Comparison of ENCODE assay signal across 8 mouse cellular contexts in the genomic region with DNA sequence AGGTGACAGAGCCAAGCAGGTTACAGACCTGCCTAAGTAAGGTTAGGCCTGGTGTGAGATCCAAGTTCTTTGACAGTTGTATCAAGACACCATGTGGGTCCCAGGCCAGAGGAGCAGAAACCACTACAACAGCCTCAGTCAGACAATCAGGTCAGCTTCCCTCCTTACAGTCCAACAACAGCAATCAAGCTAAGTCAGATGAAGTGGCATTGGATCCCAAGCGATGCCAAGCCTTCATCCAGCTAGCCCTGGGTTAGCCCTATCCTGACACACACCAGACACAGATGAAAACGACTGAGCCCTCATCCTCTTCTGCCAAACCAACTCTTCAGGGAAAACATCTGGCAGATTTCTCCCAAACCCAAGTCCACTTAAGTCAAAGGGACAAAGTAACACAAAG. TPM values are rescaled to one million over a fixed set of nuclear protein-coding genes. Genes with fewer than 3 reads are reported as not detected.
DNase-seq lines count a peak whose midpoint lies in the region; ATAC-seq and TF ChIP-seq lines count a peak whose summit lies in the region.

No protein-coding gene starts in this region.

- intact Hi-C loops in gastrocnemius, adult 2 months (cut with DNase I) = loop anchor here (5.0 kb wide), 1 partner anchor 113 kb away; no protein-coding TSS in a partner anchor
- intact Hi-C loops in left cerebral cortex, postnatal 36 days (cut with DNase I) = loop anchor here (5.0 kb wide), 1 partner anchor 43 kb away; no protein-coding TSS in a partner anchor

- peaks cover 16% of the 10 kb centered on the region; the same call in 1 of the 2 replicates for H3K36me3 ChIP-seq in liver, embryonic 12.5 days

- H3K4me3 ChIP-seq in gastrocnemius, adult 2 months = peak overlapping the region; percentile 82
- H3K4me3 ChIP-seq in liver, embryonic 12.5 days = peak overlapping the region; percentile 86

- ATAC-seq in liver, embryonic 12.5 days = no peak

- H3K9me3 ChIP-seq in liver, embryonic 12.5 days (replicated peaks) = no peaks in the 10 kb centered on the region

- 29% methylated on average over 2 of the region's 2 CpGs for WGBS in liver, embryonic 12.5 days (ENCODE audit: insufficient replicate concordance)

- peak overlapping the region; percentile 93 for H3K9ac ChIP-seq in liver, embryonic 12.5 days

- H3K4me1 ChIP-seq in liver, embryonic 12.5 days = peaks cover 71% of the 10 kb centered on the region

- H3K27ac ChIP-seq in gastrocnemius, adult 2 months = peak overlapping the region; percentile 96
- peak overlapping the region; percentile 94 for H3K27ac ChIP-seq in liver, embryonic 12.5 days

- TF ChIP-seq CTCF in gastrocnemius, adult 2 months (IDR thresholded peaks at IDR 0.05) = no peak

- no peaks in the 10 kb centered on the region for H3K27me3 ChIP-seq in liver, embryonic 12.5 days (replicated peaks)

- DNase-seq in gastrocnemius, adult 2 months = no peak
- no peak for DNase-seq in gastrocnemius, adult 8-10 months (ENCODE audit: low spot score in 2 of 2)
- DNase-seq in thymus, postnatal 4 days = peak; percentile 35
- DNase-seq in thymus, postnatal 10 days (ENCODE audit: low spot score in 2 of 2) = no peak
- DNase-seq in layer of hippocampus, adult 9-10 months (ENCODE audit: low spot score) = no peak
- no peak for DNase-seq in adrenal gland, postnatal 10 days
- no peak for DNase-seq in left cerebral cortex, postnatal 36 days (ENCODE audit: low spot score in 2 of 2)

- H3K4me2 ChIP-seq in liver, embryonic 12.5 days = peak overlapping the region; percentile 99

RNA-seq across cellular contexts. Expression of gene Bicra, which starts 2.2 kb away (rescaled TPM):
- total RNA-seq in gastrocnemius, adult 2 months (2021) = 1 to 10 TPM; 6.8 to 7.1 TPM
- 1 to 10 TPM; 3.7 to 6.8 (median 5.6) TPM for total RNA-seq in gastrocnemius, adult 8-10 months (2022)
- 2.9 and 3.3 TPM in 2 replicates for polyA plus RNA-seq in liver, embryonic 12.5 days (2016; fragmentation: Nextera tagmentation; extraction: Ambion mirVana)
- 10 to 100 TPM in 1 of 2 experiments, 1 to 10 TPM in 1; 8.5 to 11.0 TPM for total RNA-seq in adrenal gland, postnatal 10 days (2021)
- total RNA-seq in left cerebral cortex, postnatal 36 days (2021) = 10 to 100 TPM; 11.4 to 17.3 TPM

RNA-seq across cellular contexts. Expression of gene Zfp541, which starts 16.1 kb away (rescaled TPM):
- not detected for total RNA-seq in gastrocnemius, adult 2 months (2021)
- total RNA-seq in gastrocnemius, adult 8-10 months (2022) = not detected
- polyA plus RNA-seq in liver, embryonic 12.5 days (2016; fragmentation: Nextera tagmentation; extraction: Ambion mirVana) = not detected in 2 replicates
- under 1 TPM; 0.09 TPM for total RNA-seq in adrenal gland, postnatal 10 days (2021)
- under 1 TPM; 0.64 to 0.88 TPM for total RNA-seq in left cerebral cortex, postnatal 36 days (2021)

RNA-seq across cellular contexts. Expression of gene Napa, which starts 52.7 kb away (rescaled TPM):
- total RNA-seq in gastrocnemius, adult 2 months (2021) = 100 to 1,000 TPM in 1 of 2 experiments, 10 to 100 TPM in 1; 99.2 to 113 TPM
- 100 to 1,000 TPM; 105 to 140 (median 115) TPM for total RNA-seq in gastrocnemius, adult 8-10 months (2022)
- polyA plus RNA-seq in liver, embryonic 12.5 days (2016; fragmentation: Nextera tagmentation; extraction: Ambion mirVana) = 163 and 165 TPM in 2 replicates
- 100 to 1,000 TPM; 106 to 109 TPM for total RNA-seq in adrenal gland, postnatal 10 days (2021)
- total RNA-seq in left cerebral cortex, postnatal 36 days (2021) = 100 to 1,000 TPM; 269 to 307 TPM
